Mouse (Mus musculus) CH12.LX (cell line): Measurements from ENCODE around the gene Map2k7. TPM values are rescaled to one million over a fixed set of nuclear protein-coding genes. Genes with fewer than 3 reads are reported as not detected.

Source experiments
- DNase-seq: peaks from one replicate; pipeline ENCODE4 v3.0.0-alpha.2; 2013; ENCODE audit errors: extremely low read depth
- H3K27ac ChIP-seq: 2 replicates; pipeline ENCODE4 v1.5.1; 2012; ENCODE audit warnings: low read depth, mild to moderate bottlenecking, control low read depth, moderate library complexity; ENCODE audit not compliant: insufficient read depth
- H3K27me3 ChIP-seq: replicated peaks from 2 replicates; pipeline ENCODE3; 2012; ENCODE audit warnings: inconsistent platforms
- H3K36me3 ChIP-seq, 2 experiments: replicated peaks in 1 of 2; 2 replicates each; pipeline versions ENCODE3 to v1.6.1; 2012; ENCODE audit warnings: inconsistent platforms in 1 of 2, low read length in 1 of 2, mild to moderate bottlenecking in 1 of 2, mixed read lengths in 1 of 2, moderate library complexity in 1 of 2; ENCODE audit not compliant: control insufficient read depth in 1 of 2, insufficient read depth in 1 of 2
- H3K4me1 ChIP-seq, 2 experiments: 2 replicates each; pipeline ENCODE4 v1.6.1; 2012; ENCODE audit warnings: inconsistent platforms in 1 of 2, moderate library complexity in 1 of 2; ENCODE audit not compliant: insufficient read depth in 2 of 2, control insufficient read depth in 1 of 2
- H3K4me2 ChIP-seq: 2 replicates; pipeline ENCODE4 v1.6.1; 2012; ENCODE audit warnings: low read depth, mild to moderate bottlenecking, control low read depth; ENCODE audit not compliant: poor library complexity, insufficient read depth, severe bottlenecking
- H3K4me3 ChIP-seq, 3 experiments: fragments of 150-350 bp in 1 of 3; sonication (generic) in 1 of 3; replicated peaks in 1 of 3; 2 replicates each; pipeline versions ENCODE3 to v1.5.1; 2011 to 2012; ENCODE audit warnings: low read depth in 2 of 3, low read length in 2 of 3, mild to moderate bottlenecking in 2 of 3, moderate library complexity in 2 of 3, control low read depth in 1 of 3, improper control_type of control experiment in 1 of 3, inconsistent platforms in 1 of 3, mixed read lengths in 1 of 3; ENCODE audit not compliant: poor library complexity in 1 of 3
- H3K79me2 ChIP-seq: replicated peaks from 2 replicates; pipeline ENCODE4 v1.6.1; 2012; ENCODE audit warnings: mild to moderate bottlenecking, moderate library complexity; ENCODE audit not compliant: control insufficient read depth, poor library complexity, insufficient read depth, severe bottlenecking; ENCODE audit errors: extremely low read depth
- H3K9ac ChIP-seq: 2 replicates; pipeline ENCODE4 v1.6.1; 2012; ENCODE audit warnings: low read depth, mild to moderate bottlenecking, control low read depth, moderate library complexity; ENCODE audit not compliant: insufficient read depth
- H3K9me3 ChIP-seq: replicated peaks from 2 replicates; pipeline ENCODE3; 2012; ENCODE audit warnings: low read length, inconsistent platforms, mixed read lengths
- CTCF ChIP-seq, 2 experiments: IDR thresholded peaks in 1 of 2; conservative IDR thresholded peaks in 1 of 2; 2 replicates each; pipeline ENCODE4 v1.5.1; 2011 to 2012; ENCODE audit warnings: low read depth in 2 of 2, low read length in 2 of 2, improper control_type of control experiment in 1 of 2, inconsistent platforms in 1 of 2, mild to moderate bottlenecking in 1 of 2, moderate library complexity in 1 of 2
- ELF1 ChIP-seq: IDR thresholded peaks from 2 replicates; pipeline ENCODE4 v1.6.1; 2014; ENCODE audit warnings: low read depth, mild to moderate bottlenecking, inconsistent platforms, low read length, improper control_type of control experiment
- ETS1 ChIP-seq: conservative IDR thresholded peaks from 2 replicates; pipeline ENCODE4 v1.6.1; 2012; ENCODE audit warnings: low read depth, mild to moderate bottlenecking, inconsistent platforms, low read length, improper control_type of control experiment, moderate library complexity
- GABPA ChIP-seq: IDR thresholded peaks from 2 replicates; pipeline ENCODE4 v1.6.1; 2012; ENCODE audit warnings: low read depth, low read length, improper control_type of control experiment, inconsistent platforms; ENCODE audit not compliant: insufficient replicate concordance
- MAFK ChIP-seq: IDR thresholded peaks from 2 replicates; pipeline ENCODE4 v1.6.1; 2011; ENCODE audit warnings: low read length, improper control_type of control experiment; ENCODE audit not compliant: insufficient replicate concordance
- MEF2A ChIP-seq: IDR thresholded peaks from 2 replicates; pipeline ENCODE4 v1.6.1; 2014; ENCODE audit warnings: low read depth, mild to moderate bottlenecking, inconsistent platforms, low read length, improper control_type of control experiment, borderline replicate concordance
- MXI1 ChIP-seq: IDR thresholded peaks from 2 replicates; pipeline ENCODE4 v1.6.1; 2011; ENCODE audit warnings: mild to moderate bottlenecking, low read depth, low read length, improper control_type of control experiment
- NELFE ChIP-seq: IDR thresholded peaks from 2 replicates; pipeline ENCODE4 v1.6.1; 2011; ENCODE audit warnings: low read depth, low read length, improper control_type of control experiment
- RAD21 ChIP-seq: IDR thresholded peaks from 2 replicates; pipeline ENCODE4 v1.6.1; 2011; ENCODE audit warnings: low read depth, mild to moderate bottlenecking, low read length, improper control_type of control experiment, moderate library complexity
- SIN3A ChIP-seq: IDR thresholded peaks from 2 replicates; pipeline ENCODE4 v1.6.1; 2012; ENCODE audit warnings: low read length, improper control_type of control experiment, inconsistent platforms
- TBP ChIP-seq: conservative IDR thresholded peaks from 2 replicates; pipeline ENCODE4 v1.6.1; 2011; ENCODE audit warnings: low read depth, low read length, improper control_type of control experiment
- TCF12 ChIP-seq: IDR thresholded peaks from 2 replicates; pipeline ENCODE4 v1.6.1; 2014; ENCODE audit warnings: low read depth, mild to moderate bottlenecking, inconsistent platforms, low read length, improper control_type of control experiment
- USF1 ChIP-seq: IDR thresholded peaks from 2 replicates; pipeline ENCODE4 v1.6.1; 2014; ENCODE audit warnings: low read depth, mild to moderate bottlenecking, inconsistent platforms, low read length, improper control_type of control experiment
- USF2 ChIP-seq: conservative IDR thresholded peaks from 2 replicates; pipeline ENCODE4 v1.6.1; 2011; ENCODE audit warnings: low read depth, low read length, improper control_type of control experiment
- ZKSCAN1 ChIP-seq: IDR thresholded peaks from 2 replicates; pipeline ENCODE4 v1.6.1; 2012; ENCODE audit warnings: low read depth, inconsistent platforms, low read length, improper control_type of control experiment, borderline replicate concordance
- ZMIZ1 ChIP-seq: IDR thresholded peaks from 2 replicates; pipeline ENCODE4 v1.6.1; 2012; ENCODE audit warnings: low read depth, mild to moderate bottlenecking, inconsistent platforms, low read length, improper control_type of control experiment
- dilution Hi-C: fragments of 300-500 bp; cut with MboI; formaldehyde crosslinking; loops from 2 replicates; pipeline ENCODE4 v1.14.3; 2020; ENCODE audit warnings: low sequenced_read_pairs; ENCODE audit not compliant: extremely low pct_unique_long_range_greater_than_20kb, extremely low pct_ligation_motif_present
- in situ Hi-C: fragments of 300-500 bp; cut with MboI; formaldehyde crosslinking; loops from 3 replicates; pipeline ENCODE4 v1.14.3; 2019; ENCODE audit warnings: low sequenced_read_pairs, low pct_ligation_motif_present, low pct_unique_long_range_greater_than_20kb, mixed read lengths
- polyA plus RNA-seq: library from polyadenylated mRNA; unstranded; fragments of >175 nt; gene quantifications from 2 replicates; pipeline ENCODE4 v1.2.1, GENCODE M21; 2012; ENCODE audit warnings: low read depth; ENCODE audit not compliant: insufficient read length
- total RNA-seq, 2 experiments: library from RNA; depleted of rRNA; stranded (reverse); fragments of 300-350 nt in 1 of 2; fragments of >200 nt in 1 of 2; gene quantifications; 2 replicates each; pipeline ENCODE4 v1.2.3; 2012 to 2014

Map2k7 gene
- total and polyA plus RNA-seq, 3 experiments: 11.8 to 74.0 (median 18.1) TPM

DNA sequence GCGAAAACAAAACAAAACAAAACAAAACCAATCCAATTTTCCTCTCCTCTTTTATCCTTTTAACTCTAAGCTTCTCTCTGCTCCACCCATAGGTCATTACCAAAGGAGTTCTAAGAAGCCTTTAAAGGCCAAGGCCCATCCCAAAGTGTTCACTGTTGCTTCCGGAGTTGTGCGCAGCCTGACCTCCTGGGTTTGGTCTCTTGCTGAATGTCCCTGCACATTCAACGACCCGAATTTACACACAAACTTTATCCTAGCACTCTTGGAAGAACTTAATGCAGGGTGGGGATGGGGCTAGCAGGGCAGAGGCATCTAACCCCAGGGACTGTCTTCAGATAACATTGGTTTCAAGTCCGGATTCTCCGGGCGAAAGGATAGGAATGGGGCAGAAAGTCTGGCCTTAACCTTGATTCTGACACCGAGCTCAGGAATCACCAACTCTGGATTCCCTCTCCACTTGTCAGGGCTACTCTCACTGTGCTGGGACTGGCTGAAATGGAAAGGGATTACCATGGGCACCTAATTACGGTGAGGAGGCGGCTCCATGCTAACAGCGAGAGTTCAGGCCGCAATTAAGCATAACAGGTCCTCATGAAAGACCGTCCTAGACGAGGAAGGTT, 616 bp upstream of the Map2k7 start:
- no peaks in the 10 kb centered on the region for H3K9me3 ChIP-seq

DNA sequence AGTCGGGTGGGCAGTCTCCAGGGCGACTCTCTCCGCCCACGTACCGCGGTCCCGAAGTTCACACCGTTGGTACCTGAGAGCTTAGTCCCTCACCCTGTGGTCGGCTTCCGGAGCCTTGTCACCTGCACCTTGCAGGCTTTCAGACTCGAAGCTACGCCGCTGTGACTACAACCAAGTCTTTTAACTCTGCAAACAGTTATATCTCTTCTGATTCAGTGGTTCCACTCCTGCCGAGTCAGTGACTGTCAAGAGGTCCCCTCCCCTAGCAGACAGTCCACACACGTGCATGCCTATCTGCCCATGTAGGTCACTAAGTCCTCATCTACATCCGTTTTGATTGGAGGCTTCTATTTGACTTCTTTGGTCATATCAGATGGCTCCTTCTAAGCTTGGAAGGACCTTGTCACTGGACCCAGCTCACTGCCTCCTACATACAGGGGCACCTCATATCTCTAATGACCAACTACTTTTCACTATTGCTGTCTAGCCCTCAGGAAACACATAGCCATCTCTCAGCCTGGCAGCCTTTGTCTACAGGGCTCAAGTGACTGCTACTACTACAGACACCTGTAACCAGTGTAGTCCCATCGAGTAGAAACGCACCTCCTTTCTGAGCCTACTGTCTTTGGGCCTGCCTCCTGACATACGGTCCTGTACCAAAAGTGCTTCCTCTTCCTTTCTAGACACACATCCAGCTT, 802 bp downstream of the Map2k7 start:
- Histone ChIP-seq H3K27me3 (peaks cover 13% of the 10 kb centered on the region), H3K79me2 (peaks cover 23% of the 10 kb centered on the region), H3K27ac (no peak overlapping the region), H3K4me3 (peak overlapping the region; percentile 77 to 95 (median 78)), H3K9ac (peak overlapping the region; percentile 79), H3K4me1 (peaks cover 7 to 28% of the 10 kb centered on the region in 2 experiments; a peak in 3 of 4 replicates), H3K9me3 (no peaks in the 10 kb centered on the region), H3K4me2 (peak overlapping the region; percentile 57), H3K36me3 (peaks cover 28 to 47% of the 10 kb centered on the region in 2 experiments)
- TF ChIP-seq ETS1: no peak
- peak; percentile 48; the same call in 1 of the 2 replicates for TF ChIP-seq MXI1
- TF ChIP-seq SIN3A: peak; percentile 18; the same call in 1 of the 2 replicates
- no peak for TF ChIP-seq USF2
- in situ Hi-C loops: no loop called here
- no peak for DNase-seq
- dilution Hi-C loops: no loop called here

More for the DNA sequence above, 616 bp upstream of the Map2k7 start:
- TF ChIP-seq ZMIZ1 (no peak; the same call in 1 of the 2 replicates), NELFE (no peak), CTCF (conservative IDR thresholded peaks at IDR 0.05 in 1 of 2, IDR thresholded peaks at IDR 0.05 in 1 of 2; ENCODE audit: low read depth in 2 of 2, low read length in 2 of 2) (no peak), ZKSCAN1 (no peak), USF1 (no peak), GABPA (no peak), TBP (peak; percentile 88), MAFK (no peak), ELF1 (peak; percentile 44; the same call in 1 of the 2 replicates), TCF12 (peak; percentile 56; the same call in 1 of the 2 replicates), SIN3A (peak; percentile 54; the same call in 1 of the 2 replicates), MEF2A (no peak), RAD21 (no peak)
- Histone ChIP-seq H3K4me2 (peak overlapping the region; percentile 48), H3K79me2 (peaks cover 23% of the 10 kb centered on the region), H3K4me1 (peaks cover 7 to 28% of the 10 kb centered on the region in 2 experiments; a peak in 3 of 4 replicates), H3K27me3 (peaks cover 13% of the 10 kb centered on the region), H3K4me3 (peak overlapping the region; percentile 68 to 77 (median 72)), H3K9ac (peak overlapping the region; percentile 84), H3K27ac (peak overlapping the region; percentile 89), H3K36me3 (peaks cover 14 to 33% of the 10 kb centered on the region in 2 experiments)
- DNase-seq: peak; percentile 38
- dilution Hi-C loops (no loop called here), in situ Hi-C loops (no loop called here)
